Mouse (Mus musculus): ENCODE data around the gene Snx3.

DNA sequence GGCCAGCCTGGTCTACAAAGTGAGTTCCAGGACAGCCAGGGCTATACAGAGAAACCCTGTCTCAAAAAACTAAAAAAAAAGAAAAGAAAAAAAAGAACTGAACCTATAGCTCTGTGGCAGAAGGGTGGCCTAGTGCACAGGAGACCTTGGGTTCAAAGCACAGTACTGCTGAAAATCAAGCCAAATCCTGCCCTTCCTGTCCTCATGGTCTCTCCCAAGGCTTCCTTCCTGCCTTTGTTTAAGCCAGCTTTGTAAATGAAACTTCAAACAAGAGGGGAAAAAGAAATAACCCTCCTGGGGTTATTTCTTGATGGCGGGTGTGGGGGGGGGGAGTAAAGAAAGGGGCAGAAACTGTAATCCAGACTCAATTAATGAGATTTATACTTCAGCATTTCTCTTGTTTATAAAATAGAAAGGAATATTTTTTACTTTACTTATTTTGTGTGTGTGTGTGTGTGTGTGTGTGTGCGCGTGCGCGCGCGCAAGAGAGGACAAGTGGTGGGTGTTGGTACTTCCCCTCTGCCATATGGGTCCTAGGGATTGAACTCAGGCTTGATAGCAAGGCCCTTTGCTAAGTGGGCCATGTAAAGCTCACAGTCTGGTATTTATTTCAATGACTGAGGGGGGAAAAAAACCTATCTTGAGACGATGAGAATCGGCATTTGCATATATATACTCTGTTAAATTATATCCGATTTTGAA is 24.9 kb upstream of the Snx3 start:
- TF ChIP-seq CTCF (IDR thresholded peaks at IDR 0.05) (peak; percentile 36), EP300 (IDR thresholded peaks at IDR 0.05; ENCODE audit: insufficient read depth, low read depth, low read length) (peak; percentile 49; the same call in 1 of the 2 replicates)

Measured in heart, adult 2 months (tissue).